Mouse (Mus musculus) B cell, adult 2 months (primary cell): ENCODE measurements around the gene Pdk2.
A peak's percentile ranks its signal among the peaks of the same experiment; 100 is the strongest.

Experiments used
- DNase-seq, 2 experiments: peaks; one replicate each; pipeline ENCODE4 v3.0.0; 2022

Pdk2 gene

DNA sequence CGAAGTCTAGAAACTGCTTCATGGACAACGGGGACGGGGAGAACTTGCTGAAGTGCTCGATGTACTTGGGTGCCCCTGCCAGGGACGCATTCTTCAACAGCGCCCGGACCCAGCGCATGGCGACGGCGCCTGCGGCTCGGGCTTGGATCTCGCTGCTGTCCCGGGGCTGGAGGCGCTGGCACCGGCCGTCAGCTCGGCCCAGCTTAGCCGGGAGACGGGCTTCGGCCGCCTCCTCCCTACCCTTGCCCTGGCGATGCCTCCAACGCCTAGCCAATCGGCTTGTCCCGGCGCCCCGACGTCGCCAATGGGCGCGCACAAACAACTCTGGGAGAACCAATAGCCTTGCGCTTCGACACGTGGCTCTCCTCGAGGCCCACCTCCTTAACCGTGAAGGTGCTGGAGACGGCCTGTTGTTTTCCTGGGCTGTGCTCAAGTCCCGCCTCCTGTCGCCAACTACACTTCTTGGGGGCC, at the start of gene Pdk2:
Pdk2 (minus strand) TSS at position 216 of the 471 bp plus-strand sequence.
- DNase-seq, result peak; percentile 88 to 90

DNA sequence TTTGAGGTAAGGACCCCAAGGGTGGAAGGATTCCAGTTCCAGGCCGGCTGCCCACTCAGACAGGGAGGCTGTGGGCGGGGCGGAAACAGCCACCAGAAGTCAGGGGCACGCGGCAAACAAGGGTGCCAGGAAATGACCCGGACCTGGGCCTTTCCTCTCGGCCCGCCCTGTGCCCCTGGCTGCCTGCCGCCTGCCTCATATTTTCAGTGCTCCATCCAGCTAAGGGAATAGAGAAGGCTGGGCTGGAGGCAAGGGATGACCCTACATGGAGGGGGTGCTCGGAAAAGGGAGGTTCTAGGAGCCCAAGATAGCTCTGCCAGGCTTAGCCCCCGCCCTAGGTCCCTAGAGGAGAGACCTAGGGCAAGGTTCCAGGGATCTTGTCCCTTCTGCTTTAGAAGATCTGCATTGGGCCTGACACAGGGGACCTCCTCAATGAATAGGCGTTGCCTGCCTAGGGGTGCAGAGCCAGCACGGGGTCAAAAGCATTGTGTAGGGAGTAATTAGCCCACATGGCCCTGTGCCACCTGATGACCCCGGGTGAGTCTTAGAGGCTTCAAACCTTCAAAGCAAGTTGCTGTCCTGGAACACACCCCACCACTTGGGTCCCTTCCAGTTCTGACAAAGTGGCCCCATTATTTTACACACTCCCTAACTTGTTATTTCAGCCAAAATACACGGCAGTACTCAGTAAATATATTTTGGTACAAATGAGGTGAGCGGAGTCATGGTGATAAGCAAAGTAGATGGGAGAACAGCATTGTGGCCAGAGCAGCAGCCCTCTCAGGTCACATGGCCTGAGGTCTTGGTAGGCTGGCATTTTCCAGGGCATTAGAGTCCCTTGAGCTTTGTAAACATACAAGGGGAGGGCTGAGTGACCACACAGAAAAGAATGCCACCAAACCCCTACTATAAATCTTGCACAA, 48.0 kb upstream of the Pdk2 start:
- no peak for DNase-seq

DNA sequence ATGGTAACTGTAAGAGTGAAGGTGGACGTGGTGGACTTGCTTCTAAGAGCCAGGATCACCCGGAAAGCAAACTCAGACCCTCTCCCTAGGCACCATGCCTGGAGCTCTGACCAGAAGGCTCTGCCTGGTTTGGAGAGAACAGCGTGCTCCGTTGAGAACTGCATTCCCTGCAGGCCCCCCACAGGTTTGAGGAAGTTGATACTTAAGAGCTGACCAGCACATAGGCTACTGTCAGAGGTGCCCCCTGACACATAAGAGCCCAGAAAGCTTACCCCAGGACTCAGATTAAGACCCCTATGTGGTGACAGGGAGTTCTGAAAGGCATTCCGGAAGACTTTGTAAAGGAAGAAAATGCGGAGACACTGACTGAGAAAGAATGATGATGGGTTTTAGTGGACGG, 47.1 kb upstream of the Pdk2 start:
- DNase-seq, result no peak

DNA sequence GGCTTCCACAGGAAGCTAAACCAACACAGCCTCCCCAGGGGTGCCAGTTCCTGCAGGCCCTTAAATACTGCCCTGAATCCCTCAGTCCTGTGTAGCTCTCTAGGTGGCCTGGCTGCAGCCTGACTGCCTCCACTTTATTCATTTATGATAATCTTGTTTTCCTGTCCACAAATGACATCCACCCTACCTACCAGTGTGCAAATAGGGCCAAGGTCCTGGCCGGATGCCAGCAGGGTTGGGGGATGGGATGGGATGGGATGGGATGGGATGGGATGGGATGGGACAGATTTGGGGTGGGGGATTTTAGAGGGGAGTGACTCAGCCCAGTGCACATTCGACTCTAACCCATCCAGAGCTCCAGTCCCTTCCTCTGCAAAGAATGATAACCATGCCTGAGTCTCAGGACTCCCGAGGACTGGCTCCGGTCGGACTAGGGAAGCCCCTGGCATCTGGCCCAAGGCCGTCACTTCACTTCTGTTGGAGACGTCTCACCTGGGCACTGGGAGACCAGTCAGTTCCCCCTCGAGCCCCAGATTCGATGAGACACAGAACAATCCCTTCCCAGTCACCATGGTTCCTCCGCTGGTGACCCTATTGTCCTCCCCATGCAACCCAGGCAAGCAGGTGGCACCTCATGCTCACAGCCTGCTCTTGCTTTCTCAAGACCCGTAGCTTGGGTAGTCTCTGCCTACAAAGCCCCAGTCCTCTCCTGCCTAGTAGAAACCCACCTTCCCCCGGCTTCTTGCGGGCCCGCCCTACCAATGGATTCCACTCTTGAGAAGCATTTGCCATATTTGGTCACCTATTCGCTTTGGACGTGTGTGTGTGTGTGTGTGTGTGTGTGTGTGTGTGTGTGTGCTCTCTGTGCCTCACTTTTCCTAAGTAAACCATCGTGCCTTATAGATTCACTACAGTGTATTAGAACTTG, 46.4 kb upstream of the Pdk2 start:
- DNase-seq, result no peak

DNA sequence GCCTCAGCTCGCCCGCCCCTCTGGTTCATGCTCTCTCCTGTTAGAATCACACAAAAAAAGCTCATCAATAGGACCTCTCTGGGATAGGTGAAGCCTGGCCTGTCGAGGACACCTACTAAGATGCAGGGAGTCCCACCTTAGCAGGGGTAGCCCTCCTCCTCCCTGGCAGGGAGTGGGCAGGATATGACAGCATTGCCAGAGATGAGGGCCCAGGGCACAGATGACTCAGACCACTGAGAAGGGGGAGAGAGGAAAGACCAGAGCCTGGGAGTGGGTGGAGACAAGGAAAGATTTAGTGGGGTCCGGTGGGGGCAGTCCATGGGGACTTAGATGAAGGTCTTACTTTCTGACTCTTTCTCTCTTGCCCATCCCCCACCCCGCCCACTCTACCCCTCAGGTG, 45.1 kb upstream of the Pdk2 start:
- DNase-seq, result no peak

DNA sequence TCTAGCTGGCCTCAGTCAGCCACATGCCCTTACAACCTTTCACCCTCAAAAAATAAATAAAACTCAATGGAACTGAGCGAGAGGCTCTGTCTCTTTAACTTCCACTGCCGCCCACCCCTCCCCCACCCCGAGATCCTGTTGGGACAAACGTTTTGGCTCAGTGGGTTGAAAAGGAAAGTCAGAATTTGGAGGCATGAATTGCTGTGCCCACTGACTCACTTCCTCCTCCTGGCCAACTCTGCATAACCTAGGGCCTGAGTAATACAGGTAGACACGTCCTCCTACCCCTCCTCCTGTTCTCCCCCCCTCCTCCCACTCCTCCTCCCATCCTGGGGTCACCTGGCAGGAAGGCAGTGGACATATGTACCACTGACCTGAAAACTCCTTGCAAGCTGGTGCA, 44.6 kb upstream of the Pdk2 start:
- DNase-seq, result no peak

DNA sequence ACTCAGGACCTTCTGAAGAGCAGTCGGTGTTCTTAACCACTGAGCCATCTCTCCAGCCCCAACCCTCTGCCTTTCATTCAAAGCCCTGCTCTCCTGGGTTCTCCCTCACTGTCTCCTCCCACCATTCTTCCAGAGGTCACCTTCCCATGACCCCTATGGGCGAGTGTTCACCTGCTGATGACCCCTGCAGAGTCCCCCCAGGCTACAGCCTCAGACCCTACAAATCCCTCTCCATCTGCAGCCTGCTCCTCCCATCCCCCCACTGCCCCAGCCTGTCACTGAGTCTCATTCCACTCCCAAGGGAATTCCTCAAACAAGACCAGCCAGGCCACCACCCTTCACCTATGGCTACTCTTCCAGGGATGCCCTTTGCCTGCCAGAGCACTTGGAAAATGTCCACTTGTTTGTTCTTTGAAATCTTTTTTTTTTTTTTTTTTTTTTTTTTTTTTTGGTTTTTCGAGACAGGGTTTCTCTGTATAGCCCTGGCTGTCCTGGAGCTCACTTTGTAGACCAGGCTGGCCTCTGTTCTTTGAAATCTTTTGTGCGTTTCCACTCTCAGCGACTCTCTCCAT, 43.7 kb upstream of the Pdk2 start:
- DNase-seq, result no peak

DNA sequence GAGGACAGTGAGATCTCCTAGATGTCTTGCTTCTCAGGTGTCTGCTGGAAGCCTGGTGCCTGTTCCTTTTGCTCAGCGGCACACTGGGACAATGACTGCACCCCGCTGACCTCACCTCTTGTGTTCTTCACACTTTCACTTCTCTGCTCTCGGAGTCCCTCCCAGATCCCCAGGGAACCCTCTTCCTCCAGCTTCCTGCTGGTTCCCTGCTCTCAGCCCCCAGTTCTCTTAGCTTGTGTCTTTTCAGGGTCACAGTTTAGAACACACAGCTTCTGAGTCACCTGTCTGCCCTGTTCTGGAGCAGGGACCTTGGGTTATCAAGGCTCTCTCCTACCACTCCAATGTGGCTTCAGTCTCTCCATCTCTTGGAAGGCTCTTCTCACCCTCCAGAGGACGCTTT, 43.0 kb upstream of the Pdk2 start:
- DNase-seq, result no peak

DNA sequence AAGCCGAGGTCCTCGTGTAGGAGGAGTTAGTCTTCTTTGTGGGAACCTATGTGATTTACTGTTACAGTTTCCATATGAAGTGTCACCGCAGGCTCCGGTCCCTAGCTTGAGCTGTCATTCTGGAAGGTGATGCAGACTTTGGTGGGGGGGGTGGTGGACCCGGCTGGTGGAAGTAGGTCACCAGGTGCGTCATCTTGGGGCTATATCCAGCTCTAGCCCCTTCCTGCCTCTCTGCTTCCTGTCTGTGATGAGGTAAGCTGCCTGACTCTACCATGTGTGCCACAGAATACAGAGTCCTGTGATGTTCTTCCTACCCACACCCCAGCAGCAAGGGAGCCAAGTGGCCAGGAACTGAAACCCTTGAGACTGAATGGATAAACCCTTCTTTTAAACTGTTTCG, 41.7 kb upstream of the Pdk2 start:
- peak in 1 of 2 experiments; percentile 22 for DNase-seq

DNA sequence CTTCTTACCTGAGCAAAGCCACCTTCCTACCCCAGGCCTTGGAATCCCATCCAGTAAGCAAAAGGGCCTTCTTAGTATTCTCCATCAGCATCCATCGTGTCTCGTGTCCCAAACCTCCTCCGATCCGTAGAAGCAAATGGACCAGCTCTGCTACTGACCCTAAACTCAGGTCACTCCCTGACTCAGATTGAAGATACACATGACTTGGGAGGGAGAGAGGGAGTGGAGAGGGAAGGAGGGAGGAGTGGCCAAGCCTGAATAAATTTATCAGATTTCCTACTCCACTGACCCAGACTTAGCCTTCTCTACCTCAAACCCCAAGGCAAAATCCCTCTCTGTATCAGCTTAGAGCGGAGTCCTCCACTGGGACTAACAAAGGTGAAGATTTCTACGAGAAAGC, 39.6 kb upstream of the Pdk2 start:
- no peak for DNase-seq

DNA sequence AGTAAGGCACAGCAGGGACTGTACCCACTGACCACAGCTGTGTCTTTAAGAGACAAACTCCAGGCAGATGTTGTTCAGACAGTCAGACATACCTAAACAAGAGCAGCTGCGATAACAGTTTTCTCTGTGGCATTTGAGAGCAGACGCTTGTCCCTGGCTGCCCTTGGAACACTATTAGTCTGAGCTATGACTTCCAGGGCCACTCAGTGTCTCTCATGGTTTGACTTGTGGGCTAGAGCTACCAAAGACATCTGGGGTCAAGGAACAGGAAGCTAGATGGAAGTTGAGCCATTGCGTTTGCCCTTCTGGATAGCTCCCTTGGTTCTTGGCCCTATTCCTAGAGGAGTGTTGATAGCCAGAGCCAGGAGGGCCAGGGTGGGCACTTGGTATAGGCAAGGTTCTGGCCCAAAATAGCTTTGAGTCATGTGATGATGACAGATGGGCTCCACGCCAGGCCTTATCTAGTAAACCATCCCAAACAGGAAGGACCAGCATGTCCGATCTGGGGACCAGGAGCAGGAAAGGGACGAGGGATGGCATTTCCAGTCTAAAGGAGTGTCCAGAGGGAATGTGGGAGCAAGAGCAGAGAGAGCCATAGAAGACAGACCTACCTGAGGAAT, 38.2 kb upstream of the Pdk2 start:
- no peak for DNase-seq

DNA sequence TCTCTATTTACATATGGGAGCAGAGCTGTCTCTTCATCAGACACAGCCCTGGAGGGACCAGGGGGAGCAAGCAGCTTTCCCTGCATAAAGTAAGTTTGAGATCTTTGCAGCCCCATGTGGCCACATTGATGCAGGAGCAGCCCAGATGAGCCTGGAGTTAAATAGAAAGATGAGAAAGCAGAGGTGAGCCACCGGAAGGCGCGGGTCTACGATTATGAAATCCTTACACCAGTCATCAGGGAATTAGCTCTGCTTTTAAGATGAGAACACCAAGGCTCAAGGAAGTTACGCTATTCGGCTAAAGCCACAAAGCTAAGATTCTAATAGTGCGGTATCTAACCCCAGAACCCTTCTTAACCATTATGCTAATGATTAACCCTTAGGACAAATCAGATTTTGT, 36.8 kb upstream of the Pdk2 start:
- DNase-seq, result no peak

DNA sequence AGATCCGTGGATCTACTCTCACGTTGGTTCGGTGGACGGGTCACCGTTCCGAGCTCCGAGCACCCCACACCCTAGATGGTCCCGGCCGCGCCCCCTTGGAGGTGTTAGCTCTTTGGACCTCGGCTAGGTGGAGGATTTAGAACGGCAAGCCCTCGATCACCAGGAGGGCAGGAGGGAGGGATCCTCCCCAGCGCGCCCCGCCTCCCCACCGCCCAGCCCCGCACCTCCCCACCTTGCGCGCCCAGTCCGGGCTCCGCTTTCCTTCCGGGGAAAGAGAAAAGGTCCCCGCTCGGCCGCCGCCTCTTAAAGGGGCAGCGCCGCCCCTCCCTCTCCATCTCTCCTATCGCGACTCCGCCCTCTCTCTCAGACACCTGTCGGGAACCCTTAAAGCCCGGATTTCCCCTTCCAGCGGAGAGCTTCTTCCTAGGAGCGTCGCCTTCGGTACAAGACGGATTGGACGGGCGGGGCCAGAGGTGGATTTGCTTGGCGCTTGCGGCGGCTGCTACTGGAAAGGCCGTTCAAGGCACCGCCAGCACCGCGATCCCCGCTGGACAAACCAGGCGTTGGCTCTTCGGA, 35.5 kb upstream of the Pdk2 start, which contains the start of gene Itga3:
Itga3 (minus strand) TSS at position 266 of the 576 bp plus-strand sequence.
- DNase-seq, result no peak

DNA sequence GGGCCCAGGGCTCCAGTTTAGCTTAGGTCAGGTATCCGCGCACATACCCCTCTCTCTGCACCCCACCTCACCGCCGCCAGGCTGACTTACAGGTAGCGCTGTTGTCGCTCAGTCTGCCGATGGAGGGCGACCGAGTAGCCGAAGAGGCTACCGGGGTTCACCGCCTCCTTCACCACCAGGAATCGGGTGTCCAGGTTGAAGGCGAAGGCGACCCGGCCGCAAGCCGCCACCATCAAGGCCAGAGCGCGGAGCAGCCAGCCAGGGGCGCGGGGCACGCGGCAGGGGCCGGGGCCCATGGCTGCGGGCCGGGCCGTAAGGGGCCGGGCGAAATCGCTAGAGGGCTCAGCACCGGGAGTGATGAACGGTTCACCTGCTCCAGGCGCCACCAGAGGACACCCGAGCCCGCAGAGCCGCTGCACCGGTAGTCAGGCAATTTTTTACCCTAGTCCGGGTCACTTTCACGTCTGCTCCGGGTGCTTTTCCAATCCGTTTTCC, 34.9 kb upstream of the Pdk2 start:
- DNase-seq, result peak; percentile 65 to 67

DNA sequence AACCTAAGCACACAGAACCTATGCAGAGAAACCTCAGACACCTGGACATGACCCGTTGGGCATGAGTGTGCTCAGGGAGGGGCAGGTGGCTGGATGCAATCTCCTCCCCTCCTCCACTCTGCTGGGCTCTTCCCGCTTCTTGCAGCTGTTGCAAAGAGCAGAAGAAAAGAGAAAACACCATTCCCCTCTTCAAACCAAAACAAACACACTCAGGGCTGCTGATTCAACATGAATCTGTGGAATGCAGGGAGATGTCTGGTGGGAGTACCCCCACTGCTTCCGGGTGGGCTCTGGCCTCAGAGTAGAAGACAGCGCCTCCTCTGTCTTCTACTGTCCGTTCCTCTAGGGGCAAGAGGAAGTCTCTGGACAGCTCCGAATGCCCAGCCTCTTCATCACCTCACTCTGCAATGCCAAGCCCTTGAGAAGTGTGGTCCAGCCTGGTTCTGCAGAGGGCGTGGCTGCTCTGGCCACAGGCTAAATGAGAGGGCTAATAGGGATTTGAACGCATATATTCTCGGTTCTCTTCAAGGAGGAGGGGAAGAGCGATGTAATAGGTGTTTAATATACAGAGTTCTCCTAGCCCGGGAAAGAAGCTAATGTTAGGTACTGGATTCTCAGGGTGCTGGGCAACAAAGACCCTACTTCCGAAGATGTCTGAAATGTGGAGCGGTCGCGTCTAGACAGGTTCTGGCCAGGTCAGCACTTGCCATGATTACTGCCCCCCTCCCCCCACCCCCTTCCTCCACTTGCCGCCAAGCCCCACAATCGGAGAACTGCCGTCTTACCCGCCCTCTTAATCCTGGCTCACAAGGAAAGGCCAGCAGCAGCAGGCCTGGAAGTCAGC, 34.3 kb upstream of the Pdk2 start:
- no peak for DNase-seq

DNA sequence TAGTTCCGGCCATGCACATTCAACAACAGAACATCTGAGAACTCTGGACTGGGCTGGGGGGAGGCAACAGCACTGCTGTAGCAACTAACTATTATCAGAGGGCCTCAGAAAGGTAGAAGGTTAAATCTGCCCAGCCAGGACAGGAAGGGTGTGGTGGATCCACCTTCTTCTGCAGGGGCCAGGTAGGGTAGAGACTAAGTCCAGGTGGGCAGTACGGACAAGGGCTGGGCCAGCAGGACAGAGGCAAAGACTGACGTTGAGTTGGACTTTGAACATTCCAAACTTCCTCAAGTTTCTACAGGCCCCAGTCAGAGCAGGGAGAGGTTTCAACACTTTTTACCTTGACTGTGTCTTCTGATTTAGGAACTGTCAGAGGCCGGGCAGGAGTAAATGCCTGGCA, 33.5 kb upstream of the Pdk2 start:
- no peak for DNase-seq

DNA sequence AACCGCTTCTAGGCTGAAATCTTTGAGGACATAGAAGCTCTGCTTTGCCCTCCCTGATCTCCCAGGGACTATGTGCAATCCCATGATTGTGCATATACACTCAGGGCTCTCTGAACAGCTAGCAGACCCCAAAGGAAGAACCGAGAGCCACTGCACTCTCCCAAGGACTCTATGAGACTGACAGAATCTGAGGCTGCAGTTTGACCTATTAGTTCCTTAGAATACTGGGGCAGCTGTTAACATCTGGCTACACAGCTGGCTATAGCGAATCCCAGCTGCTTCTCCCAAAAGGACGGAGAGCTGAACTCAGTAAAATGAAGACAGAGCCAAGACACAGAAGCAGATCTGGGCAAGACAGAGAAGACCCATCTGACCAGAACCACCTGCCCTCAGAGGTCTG, 32.7 kb upstream of the Pdk2 start:
- DNase-seq, result no peak

DNA sequence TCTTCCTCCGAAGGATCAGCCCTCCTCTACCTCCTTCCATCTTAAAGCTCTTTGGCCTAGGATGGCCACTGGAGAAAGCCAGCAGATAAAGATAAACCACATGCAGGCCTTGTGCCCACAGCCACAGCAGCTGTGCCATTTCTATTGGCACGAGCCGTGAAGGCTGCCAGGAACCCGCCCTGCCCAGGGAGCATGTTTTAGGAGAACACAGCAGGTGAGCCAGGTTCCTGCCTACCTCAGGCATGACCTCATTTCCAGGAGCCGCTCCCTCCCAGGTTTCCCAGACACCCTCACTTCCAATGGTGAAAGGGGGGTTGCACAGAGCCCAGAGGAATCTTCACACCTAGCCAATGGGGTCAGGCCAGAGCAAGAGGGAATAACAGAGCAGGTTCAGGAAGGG, 31.6 kb upstream of the Pdk2 start:
- no peak for DNase-seq

DNA sequence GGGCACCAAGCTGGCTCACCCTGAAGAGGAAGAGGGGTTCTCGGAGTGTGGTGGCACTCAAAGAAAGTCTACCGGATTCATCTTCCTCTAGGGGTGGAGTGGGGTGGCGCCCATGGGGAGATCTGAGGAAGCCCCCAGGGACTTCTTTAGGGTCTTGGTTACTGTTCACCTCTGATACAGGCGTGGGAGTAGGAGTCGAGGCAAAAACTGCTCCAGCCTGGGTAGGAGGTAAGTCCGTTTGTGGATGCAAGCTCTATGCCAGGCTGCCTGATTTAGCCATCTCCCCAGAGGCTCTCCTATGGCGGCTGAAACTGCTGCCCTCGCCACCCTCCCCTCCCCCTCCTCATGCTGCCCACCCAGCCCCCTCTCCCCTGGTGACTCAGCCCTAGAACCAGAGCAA, 31.0 kb upstream of the Pdk2 start:
- DNase-seq, result no peak

DNA sequence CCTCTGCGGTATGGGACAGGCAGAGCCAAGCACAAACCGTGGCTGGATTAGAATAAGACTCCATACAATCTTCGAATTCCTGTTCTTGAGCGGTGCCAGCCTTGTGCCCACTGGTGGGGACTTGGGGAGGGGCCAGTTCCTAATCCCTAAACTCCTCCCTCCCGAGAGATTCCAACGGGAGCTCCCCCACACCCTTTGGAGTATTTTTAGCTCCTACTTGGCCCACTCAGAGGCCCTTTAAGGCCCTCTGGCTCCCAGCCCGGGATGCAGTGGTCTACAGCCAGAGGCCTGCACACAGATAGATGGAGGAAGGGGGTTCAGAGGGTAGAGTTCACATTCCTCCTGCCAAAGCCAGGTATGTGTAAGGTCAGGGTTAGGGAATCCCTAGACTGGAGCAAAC, 30.1 kb upstream of the Pdk2 start:
- no peak for DNase-seq
